Mouse (Mus musculus) limb, embryonic 11.5 days (tissue): ENCODE data around the gene Hpcal4. TPM values are rescaled to one million over a fixed set of nuclear protein-coding genes. Genes with fewer than 3 reads are reported as not detected.

Experiments
- ATAC-seq: fragments of 200-750 bp; cut with Nextera tagmentation; 2 replicates; pipeline ENCODE4 v1.8.0; 2017; ENCODE audit warnings: low read depth; ENCODE audit not compliant: insufficient number of reproducible peaks, low FRiP score, low TSS enrichment
- DNase-seq: peaks from one replicate; pipeline ENCODE4 v3.0.0-alpha.2; 2015; ENCODE audit warnings: low spot score
- H3K27ac ChIP-seq: fragments of 300-500 bp; sonication (generic); replicated peaks from 2 replicates; pipeline ENCODE4 v1.5.1; 2014; ENCODE audit warnings: low read depth, mild to moderate bottlenecking, low read length
- H3K27me3 ChIP-seq: fragments of 300-500 bp; sonication (generic); 2 replicates; pipeline ENCODE4 v1.6.1; 2014; ENCODE audit warnings: mild to moderate bottlenecking, low read length, mixed read lengths; ENCODE audit not compliant: control insufficient read depth, insufficient read depth
- H3K36me3 ChIP-seq: fragments of 300-500 bp; sonication (generic); 2 replicates; pipeline ENCODE4 v1.6.1; 2014; ENCODE audit warnings: mild to moderate bottlenecking, low read length, moderate library complexity, mixed read lengths; ENCODE audit not compliant: control insufficient read depth, insufficient read depth
- H3K4me1 ChIP-seq: fragments of 300-500 bp; sonication (generic); 2 replicates; pipeline ENCODE4 v1.6.1; 2014; ENCODE audit warnings: low read length, mixed read lengths; ENCODE audit not compliant: control insufficient read depth, insufficient read depth
- H3K4me2 ChIP-seq: fragments of 300-500 bp; sonication (generic); 2 replicates; pipeline ENCODE4 v1.6.1; 2014; ENCODE audit warnings: low read depth, mild to moderate bottlenecking, moderate library complexity; ENCODE audit not compliant: severe bottlenecking
- H3K4me3 ChIP-seq: fragments of 300-500 bp; sonication (generic); 2 replicates; pipeline ENCODE4 v1.5.1; 2014; ENCODE audit warnings: low read depth, low read length
- H3K9ac ChIP-seq: fragments of 300-500 bp; sonication (generic); 2 replicates; pipeline ENCODE4 v1.6.1; 2014; ENCODE audit warnings: mild to moderate bottlenecking, low read length
- H3K9me3 ChIP-seq: fragments of 300-500 bp; sonication (generic); 2 replicates; pipeline ENCODE4 v1.6.1; 2016; ENCODE audit warnings: low read length; ENCODE audit not compliant: control insufficient read depth
- WGBS: fragments of 180-500 bp; shearing (Covaris S2); extraction: QIAGEN DNeasy Blood & Tissue Kit; methylation state at CpG from one replicate; pipeline ENCODE4 v1.1.7; 2014; 5-methylcytosine and 5-hydroxymethylcytosine counted together
- polyA plus RNA-seq: library from polyadenylated mRNA; unstranded; fragments of >200 nt; fragmentation: Nextera tagmentation; extraction: Ambion mirVana; gene quantifications from 2 replicates; pipeline ENCODE4 v1.2.1, GENCODE M21; 2014

Hpcal4 gene
- polyA plus RNA-seq, 1 experiment from 2014 or later = 0.17 TPM

DNA sequence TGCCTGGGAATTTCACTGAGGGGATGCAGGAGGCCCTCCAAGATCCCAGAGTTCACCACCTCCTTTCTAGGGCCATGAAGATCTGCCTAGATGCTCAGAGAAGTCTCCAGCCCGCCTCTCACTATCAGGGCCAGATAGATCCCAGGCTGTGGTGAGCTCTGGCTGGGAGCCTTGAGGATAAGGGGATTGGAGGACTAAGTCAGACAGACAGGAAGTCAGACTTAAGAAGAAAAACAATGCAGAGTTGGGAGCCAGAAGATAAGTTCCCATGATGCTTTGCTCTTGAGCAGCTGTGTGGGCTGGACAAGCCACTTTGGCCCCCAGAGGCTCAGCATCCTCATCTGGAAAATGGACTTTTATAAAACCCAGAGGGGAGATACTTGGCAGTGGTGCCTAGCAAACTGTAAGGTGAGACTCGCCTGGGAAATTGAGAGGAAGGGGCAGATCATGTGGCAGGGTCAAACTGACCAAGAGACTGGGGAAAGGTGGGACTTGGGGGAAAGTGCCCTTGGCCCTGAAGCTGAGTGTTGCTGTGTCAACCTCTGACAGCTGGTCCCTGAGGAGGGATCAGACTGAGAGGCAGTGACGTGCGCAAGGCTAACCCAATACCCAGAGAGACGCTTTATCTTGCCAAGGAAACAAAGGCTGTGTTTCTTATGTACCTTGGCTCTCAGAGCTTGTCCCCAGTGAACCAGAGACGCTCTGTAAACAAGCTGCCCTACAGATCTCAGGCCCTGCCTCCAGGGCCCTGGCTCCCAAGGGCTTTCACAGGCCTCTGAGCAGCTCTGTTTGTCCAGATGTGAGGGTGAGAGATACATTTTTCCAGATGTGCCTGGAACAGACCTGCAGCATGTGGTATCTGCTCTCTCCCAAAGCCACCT is 54.6 kb downstream of the Hpcal4 start:
- 70% methylated on average over 6 of the region's 6 CpGs for WGBS
- Histone ChIP-seq H3K9me3 (no peaks in the 10 kb centered on the region), H3K4me2 (no peak overlapping the region), H3K4me3 (no peak overlapping the region), H3K9ac (no peak overlapping the region), H3K27ac (no peak overlapping the region), H3K36me3 (no peaks in the 10 kb centered on the region), H3K27me3 (peaks cover 17% of the 10 kb centered on the region), H3K4me1 (peaks cover 29% of the 10 kb centered on the region)
- DNase-seq = no peak
- no peak for ATAC-seq

DNA sequence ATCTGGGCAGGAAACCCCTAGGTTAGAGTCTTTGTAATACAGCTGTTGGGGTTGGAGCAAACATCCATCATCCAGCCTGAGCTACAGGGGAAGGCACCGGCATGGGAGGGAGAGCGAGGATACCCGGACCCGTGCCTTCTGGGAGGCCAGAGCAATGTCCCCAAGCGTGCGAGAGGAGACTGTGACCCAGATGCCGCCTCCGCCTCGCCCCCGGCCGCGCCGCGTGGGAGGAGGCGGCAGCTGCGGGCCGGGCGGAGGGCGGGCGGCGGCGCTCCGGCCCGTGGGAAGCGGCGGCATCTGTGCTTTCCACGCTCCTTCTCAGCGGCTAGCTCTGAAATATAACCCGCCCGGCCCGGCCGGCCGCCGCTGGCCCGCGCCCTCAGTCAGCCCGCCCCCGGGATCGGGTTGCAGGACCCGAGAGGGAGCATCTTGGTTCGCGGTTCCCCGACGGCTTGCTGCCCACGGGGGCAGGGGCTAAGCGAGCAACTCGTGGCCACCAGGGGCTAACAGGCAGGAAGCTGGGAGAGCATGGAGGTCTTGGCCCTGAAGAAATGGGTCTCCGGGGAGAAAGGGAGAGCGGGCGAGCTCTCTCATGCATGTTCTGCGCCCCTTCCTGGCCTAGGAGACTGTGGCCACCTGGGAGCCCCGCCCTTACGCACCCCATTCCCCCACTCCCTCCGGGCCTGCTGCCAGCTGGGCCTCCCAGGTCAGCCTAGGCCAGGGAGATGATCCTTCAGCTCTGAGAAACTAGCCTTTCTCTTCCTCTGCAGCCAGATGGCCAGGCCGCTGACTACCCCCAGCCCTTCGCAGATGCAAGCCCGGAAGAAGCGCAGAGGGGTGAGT is 56.6 kb downstream of the Hpcal4 start:
- ATAC-seq = peak; percentile 83; the same call in 1 of the 2 replicates
- H3K4me1 ChIP-seq = peaks cover 23% of the 10 kb centered on the region

More for the DNA sequence above, 56.6 kb downstream of the Hpcal4 start:
- Histone ChIP-seq H3K4me2 (peak overlapping the region; percentile 69), H3K27me3 (no peaks in the 10 kb centered on the region; the same call in 1 of the 2 replicates), H3K9me3 (no peaks in the 10 kb centered on the region), H3K36me3 (no peaks in the 10 kb centered on the region), H3K27ac (peak overlapping the region; percentile 36; the same call in 1 of the 2 replicates), H3K9ac (peak overlapping the region; percentile 58), H3K4me3 (peak overlapping the region; percentile 20; the same call in 1 of the 2 replicates)
- peak; percentile 83 for DNase-seq
- 3% methylated on average over 58 of the region's 58 CpGs for WGBS

Other genes starting within 250 kb of the Hpcal4 start
- gene Mfsd2a, start 222.0 kb upstream of the Hpcal4 start, polyA plus RNA-seq = 7.5 and 8.7 TPM in 2 replicates
- gene Mycl, start 187.6 kb upstream of the Hpcal4 start, polyA plus RNA-seq = 32.8 and 39.0 TPM in 2 replicates
- gene Trit1, start 166.6 kb upstream of the Hpcal4 start, polyA plus RNA-seq = 16.7 and 21.6 TPM in 2 replicates
- gene Bmp8b, start 78.1 kb upstream of the Hpcal4 start, polyA plus RNA-seq = 0.16 and 0.17 TPM in 2 replicates
- gene Oxct2b, start 67.0 kb upstream of the Hpcal4 start, polyA plus RNA-seq = 0.13 TPM in 1 of 2 replicates, not detected in the other
- 125 and 127 TPM in 2 replicates for gene Ppie, start 43.3 kb upstream of the Hpcal4 start, polyA plus RNA-seq
- not detected in 2 replicates for gene Nt5c1a, start 18.3 kb downstream of the Hpcal4 start, polyA plus RNA-seq
- 2.4 and 2.7 TPM in 2 replicates for gene Heyl, start 50.3 kb downstream of the Hpcal4 start, polyA plus RNA-seq
- 50.5 and 56.2 TPM in 2 replicates for gene Pabpc4, start 79.1 kb downstream of the Hpcal4 start, polyA plus RNA-seq
- gene Oxct2a, start 140.4 kb downstream of the Hpcal4 start, polyA plus RNA-seq = not detected in 2 replicates
- gene Bmp8a, start 160.0 kb downstream of the Hpcal4 start, polyA plus RNA-seq = 0.24 and 0.31 TPM in 2 replicates